In genomic region chr19:8518273-8518672, GRCm38 (mm10) we compare ENCODE assay signal across 7 mouse cellular contexts.
DNase-seq lines count a peak whose midpoint lies in the region; ATAC-seq and TF ChIP-seq lines count a peak whose summit lies in the region.

No protein-coding gene starts in this region.

- no peak for TF ChIP-seq RAD21 in MEL (IDR thresholded peaks at IDR 0.05; ENCODE audit: low read depth, low read length)

- H3K4me3 ChIP-seq in MEL (ENCODE audit: control insufficient read depth in 1 of 2, insufficient read depth in 1 of 2, low read depth in 2 of 2, low read length in 2 of 2) = peak overlapping the region; percentile 79 to 96
- no peak overlapping the region for H3K4me3 ChIP-seq in midbrain, embryonic 11.5 days (ENCODE audit: low read depth, low read length)

- H3K4me1 ChIP-seq in MEL (ENCODE audit: control insufficient read depth in 1 of 2, insufficient read depth in 2 of 2, low read length in 2 of 2) = no peaks in the 10 kb centered on the region
- no peaks in the 10 kb centered on the region for H3K4me1 ChIP-seq in midbrain, embryonic 11.5 days (ENCODE audit: control insufficient read depth, insufficient read depth, low read length)

- peak; percentile 18 to 38; a peak in 1 of 4 replicates for TF ChIP-seq EP300 in MEL (IDR thresholded peaks at IDR 0.05; ENCODE audit: low read depth in 1 of 2, low read length in 2 of 2)

- H3K27me3 ChIP-seq in MEL (ENCODE audit: control insufficient read depth in 1 of 2, insufficient read depth in 2 of 2, low read length in 2 of 2) = no peaks in the 10 kb centered on the region; a peak in 1 of 4 replicates
- H3K27me3 ChIP-seq in midbrain, embryonic 11.5 days (ENCODE audit: control insufficient read depth, insufficient read depth, low read length) = no peaks in the 10 kb centered on the region

- no peaks in the 10 kb centered on the region for H3K9me3 ChIP-seq in MEL (replicated peaks; ENCODE audit: insufficient read depth, low read length)
- H3K9me3 ChIP-seq in midbrain, embryonic 11.5 days (ENCODE audit: control insufficient read depth, low read length) = no peaks in the 10 kb centered on the region

- H3K9ac ChIP-seq in MEL (ENCODE audit: control insufficient read depth, low read depth, low read length, poor library complexity, severe bottlenecking) = peak overlapping the region; percentile 73
- no peak overlapping the region for H3K9ac ChIP-seq in midbrain, embryonic 11.5 days (ENCODE audit: low read length)

- no peaks in the 10 kb centered on the region; the same call in 1 of the 2 replicates for H3K79me2 ChIP-seq in MEL (ENCODE audit: control insufficient read depth, insufficient read depth, low read length, poor library complexity)

- no peak overlapping the region for H3K4me2 ChIP-seq in midbrain, embryonic 11.5 days

- peak; percentile 71 to 77 for DNase-seq in B cell, adult 2 months
- DNase-seq in MEL (ENCODE audit: low read depth, low spot score) (peak; percentile 94), liver (peak; percentile 49)
- DNase-seq in heart, adult 18-20 months = peak; percentile 60 to 78
- peak; percentile 75 to 81 for DNase-seq in natural killer cell, adult 2 months (ENCODE audit: low spot score in 2 of 2)
- DNase-seq in retina, embryonic 14.5 days (ENCODE audit: low spot score) = no peak
- no peak for DNase-seq in midbrain, embryonic 11.5 days (ENCODE audit: low spot score, missing footprints)

- no peak for ATAC-seq in midbrain, embryonic 11.5 days (ENCODE audit: low FRiP score)

- H3K27ac ChIP-seq in MEL (ENCODE audit: control insufficient read depth, low read depth, low read length) = peak overlapping the region; percentile 84
- H3K27ac ChIP-seq in midbrain, embryonic 11.5 days (ENCODE audit: low read depth, low read length) = no peak overlapping the region

- H3K36me3 ChIP-seq in MEL (ENCODE audit: control insufficient read depth in 1 of 2, insufficient read depth in 2 of 2, low read length in 2 of 2) = no peaks in the 10 kb centered on the region
- H3K36me3 ChIP-seq in midbrain, embryonic 11.5 days (ENCODE audit: control insufficient read depth, insufficient read depth, low read length) = no peaks in the 10 kb centered on the region

- 0 out of 4 replicates have a peak, but pooled peaks of 1 of the 2 experiments have one; percentile 23 for TF ChIP-seq POLR2A in MEL (IDR thresholded peaks at IDR 0.05; ENCODE audit: control insufficient read depth in 1 of 2, insufficient read depth in 1 of 2, low read depth in 1 of 2, low read length in 2 of 2, poor library complexity in 1 of 2)

- 87% methylated on average over 11 of the region's 11 CpGs for WGBS in midbrain, embryonic 11.5 days

- TF ChIP-seq CTCF in MEL (IDR thresholded peaks at IDR 0.05 in 2 of 3, conservative IDR thresholded peaks at IDR 0.05 in 1 of 3; ENCODE audit: control insufficient read depth in 1 of 3, insufficient read depth in 1 of 3, low read depth in 2 of 3, low read length in 3 of 3, poor library complexity in 1 of 3, severe bottlenecking in 1 of 3) = no peak

TF ChIP-seq in MEL, 35 proteins besides CTCF, POLR2A, EP300 and RAD21:
- no peak for TF ChIP-seq ZC3H11A (IDR thresholded peaks at IDR 0.05; ENCODE audit: low read depth, low read length)
- peak; percentile 90 for TF ChIP-seq SIN3A (IDR thresholded peaks at IDR 0.05; ENCODE audit: low read length)
- TF ChIP-seq MXI1 (IDR thresholded peaks at IDR 0.05; ENCODE audit: low read depth, low read length) = peak; percentile 95
- no peak for TF ChIP-seq POLR2AphosphoS5 (IDR thresholded peaks at IDR 0.05; ENCODE audit: borderline replicate concordance, low read depth, low read length)
- no peak for TF ChIP-seq GABPA (IDR thresholded peaks at IDR 0.05; ENCODE audit: low read depth, low read length)
- no peak for TF ChIP-seq UBTF (IDR thresholded peaks at IDR 0.05; ENCODE audit: borderline replicate concordance, insufficient read depth, low read depth, low read length)
- peak; percentile 97 for TF ChIP-seq ETS1 (IDR thresholded peaks at IDR 0.05; ENCODE audit: low read depth, low read length)
- TF ChIP-seq CHD1 (IDR thresholded peaks at IDR 0.05; ENCODE audit: low read depth, low read length) = no peak
- peak; percentile 74 for TF ChIP-seq MAX (IDR thresholded peaks at IDR 0.05; ENCODE audit: low read length)
- no peak for TF ChIP-seq JUND (IDR thresholded peaks at IDR 0.05; ENCODE audit: low read depth, low read length)
- TF ChIP-seq NRF1 (IDR thresholded peaks at IDR 0.05; ENCODE audit: insufficient read depth, low read depth, low read length, poor library complexity, severe bottlenecking) = no peak
- TF ChIP-seq SMC3 (IDR thresholded peaks at IDR 0.05; ENCODE audit: low read depth, low read length) = no peak
- TF ChIP-seq E2F4 (IDR thresholded peaks at IDR 0.05; ENCODE audit: borderline replicate concordance, low read depth, low read length) = no peak
- no peak for TF ChIP-seq ZKSCAN1 (IDR thresholded peaks at IDR 0.05; ENCODE audit: low read depth, low read length)
- no peak for TF ChIP-seq BHLHE40 (IDR thresholded peaks at IDR 0.05; ENCODE audit: borderline replicate concordance, low read depth, low read length)
- no peak for TF ChIP-seq TAL1 (IDR thresholded peaks at IDR 0.05; ENCODE audit: low read length)
- no peak for TF ChIP-seq ZNF384 (IDR thresholded peaks at IDR 0.05; ENCODE audit: low read depth, low read length)
- no peak for TF ChIP-seq KAT2A (conservative IDR thresholded peaks at IDR 0.05; ENCODE audit: low read depth, low read length)
- TF ChIP-seq USF2 (IDR thresholded peaks at IDR 0.05; ENCODE audit: borderline replicate concordance in 1 of 2, insufficient read depth in 1 of 2, low read depth in 1 of 2, low read length in 2 of 2) = no peak
- 0 out of 2 replicates have a peak, but pooled peaks have one; percentile 48 for TF ChIP-seq RCOR1 (IDR thresholded peaks at IDR 0.05; ENCODE audit: low read depth, low read length)
- TF ChIP-seq MAFK (IDR thresholded peaks at IDR 0.05; ENCODE audit: borderline replicate concordance, low read depth, low read length) = no peak
- no peak for TF ChIP-seq POLR2AphosphoS2 (IDR thresholded peaks at IDR 0.05; ENCODE audit: low read length)
- TF ChIP-seq GATA1 (IDR thresholded peaks at IDR 0.05; ENCODE audit: low read depth, low read length) = peak; percentile 59; the same call in 1 of the 2 replicates
- no peak for TF ChIP-seq MEF2A (IDR thresholded peaks at IDR 0.05; ENCODE audit: extremely low read depth, insufficient replicate concordance, low read depth, low read length, poor library complexity, severe bottlenecking)
- TF ChIP-seq HCFC1 (IDR thresholded peaks at IDR 0.05; ENCODE audit: low read depth, low read length) = peak; percentile 52; the same call in 1 of the 2 replicates

Comparison
In these comparisons a context has a peak if more than half of its experiments do, and no peak if none do; other contexts are left out.
1. DNase-seq: peak in B cell, adult 2 months (2 of 2), MEL (single experiment), heart, adult 18-20 months (2 of 2), liver (single experiment) and natural killer cell, adult 2 months (2 of 2); none in retina, embryonic 14.5 days (single experiment) and midbrain, embryonic 11.5 days (single experiment).